Mouse (Mus musculus): ENCODE measurements at regions not wholly inside any gene's neighbourhood (a gene's known extent, or its start where the extent isn't known, plus 50 kb on each side); places are given as distances from the start of the nearest gene placed in this dataset.

- intact Hi-C loops (cut with DNase I): no loop called here
- no peak for DNase-seq
Observed at GRCm38 (mm10) chr15:36945309-36945708, 62.3 kb downstream of the Zfp706 start.

- intact Hi-C loops (cut with DNase I): no loop called here
- no peak for DNase-seq
Observed at GRCm38 (mm10) chr15:36944556-36945171, 62.9 kb downstream of the Zfp706 start.

- intact Hi-C loops (cut with DNase I): no loop called here
- DNase-seq: no peak
Observed at GRCm38 (mm10) chr15:36943492-36944112, 64.0 kb downstream of the Zfp706 start.

- intact Hi-C loops (cut with DNase I): no loop called here
- DNase-seq: no peak
Observed at GRCm38 (mm10) chr15:36942261-36942660, 65.3 kb downstream of the Zfp706 start.

GRCm38 (mm10) chr15:36941741-36942140 is 65.8 kb downstream of the Zfp706 start:
- intact Hi-C loops (cut with DNase I): no loop called here

GRCm38 (mm10) chr15:36939608-36940007 is 68.0 kb downstream of the Zfp706 start:
- intact Hi-C loops (cut with DNase I): loop anchor here (2.0 to 5.0 kb wide), 3 partner anchors 62 to 145 kb away; partner anchors contain the start of gene Zfp706
- DNase-seq: no peak

More at GRCm38 (mm10) chr15:36941741-36942140, 65.8 kb downstream of the Zfp706 start:
- DNase-seq: no peak

- intact Hi-C loops (cut with DNase I): loop anchor here (2.0 to 5.0 kb wide), 3 partner anchors 62 to 144 kb away; partner anchors contain the start of gene Zfp706
- DNase-seq: no peak
Observed at GRCm38 (mm10) chr15:36939153-36939552, 68.4 kb downstream of the Zfp706 start.

- intact Hi-C loops (cut with DNase I): loop anchor here (2.0 to 5.0 kb wide), 3 partner anchors 61 to 144 kb away; partner anchors contain the start of gene Zfp706
Observed at GRCm38 (mm10) chr15:36938511-36939150, 68.9 kb downstream of the Zfp706 start.

GRCm38 (mm10) chr15:36937757-36938498 is 69.6 kb downstream of the Zfp706 start:
- intact Hi-C loops (cut with DNase I): loop anchor here (2.0 to 5.0 kb wide), 3 partner anchors 61 to 143 kb away; partner anchors contain the start of gene Zfp706
- no peak for DNase-seq

More at GRCm38 (mm10) chr15:36938511-36939150, 68.9 kb downstream of the Zfp706 start:
- peak; percentile 87 to 91 for DNase-seq

GRCm38 (mm10) chr15:36937067-36937657 is 70.4 kb downstream of the Zfp706 start:
- DNase-seq: no peak
- intact Hi-C loops (cut with DNase I): loop anchor here (5.0 kb wide), 2 partner anchors 60 to 70 kb away; partner anchors contain the start of gene Zfp706

GRCm38 (mm10) chr15:36934801-36935200 is 72.8 kb downstream of the Zfp706 start:
- no peak for DNase-seq
- intact Hi-C loops (cut with DNase I): loop anchor here (5.0 kb wide), 2 partner anchors 58 to 72 kb away; partner anchors contain the start of gene Zfp706

GRCm38 (mm10) chr15:36933581-36933991 is 74.0 kb downstream of the Zfp706 start:
- intact Hi-C loops (cut with DNase I): no loop called here
- DNase-seq: no peak

- intact Hi-C loops (cut with DNase I): no loop called here
- no peak for DNase-seq
Observed at GRCm38 (mm10) chr15:36931460-36931859, 76.1 kb downstream of the Zfp706 start.

- intact Hi-C loops (cut with DNase I): no loop called here
- no peak for DNase-seq
Observed at GRCm38 (mm10) chr15:36930433-36930832, 77.1 kb downstream of the Zfp706 start.

- intact Hi-C loops (cut with DNase I): no loop called here
Observed at GRCm38 (mm10) chr15:36929786-36930185, 77.8 kb downstream of the Zfp706 start.

GRCm38 (mm10) chr15:36929088-36929487 is 78.5 kb downstream of the Zfp706 start:
- intact Hi-C loops (cut with DNase I): no loop called here
- DNase-seq: no peak

More at GRCm38 (mm10) chr15:36929786-36930185, 77.8 kb downstream of the Zfp706 start:
- DNase-seq: no peak

GRCm38 (mm10) chr15:36928678-36929077 is 78.9 kb downstream of the Zfp706 start:
- DNase-seq: no peak
- intact Hi-C loops (cut with DNase I): no loop called here

- no peak for DNase-seq
- intact Hi-C loops (cut with DNase I): no loop called here
Observed at GRCm38 (mm10) chr15:36927436-36927835, 80.1 kb downstream of the Zfp706 start.

- peak; percentile 59 to 71 for DNase-seq
- intact Hi-C loops (cut with DNase I): no loop called here
Observed at GRCm38 (mm10) chr15:36924171-36924570, 83.4 kb downstream of the Zfp706 start.

GRCm38 (mm10) chr15:36921384-36921783 is 86.2 kb downstream of the Zfp706 start:
- DNase-seq: no peak
- intact Hi-C loops (cut with DNase I): no loop called here
